ENCODE assay signal across 20 mouse cellular contexts in the genomic region with DNA sequence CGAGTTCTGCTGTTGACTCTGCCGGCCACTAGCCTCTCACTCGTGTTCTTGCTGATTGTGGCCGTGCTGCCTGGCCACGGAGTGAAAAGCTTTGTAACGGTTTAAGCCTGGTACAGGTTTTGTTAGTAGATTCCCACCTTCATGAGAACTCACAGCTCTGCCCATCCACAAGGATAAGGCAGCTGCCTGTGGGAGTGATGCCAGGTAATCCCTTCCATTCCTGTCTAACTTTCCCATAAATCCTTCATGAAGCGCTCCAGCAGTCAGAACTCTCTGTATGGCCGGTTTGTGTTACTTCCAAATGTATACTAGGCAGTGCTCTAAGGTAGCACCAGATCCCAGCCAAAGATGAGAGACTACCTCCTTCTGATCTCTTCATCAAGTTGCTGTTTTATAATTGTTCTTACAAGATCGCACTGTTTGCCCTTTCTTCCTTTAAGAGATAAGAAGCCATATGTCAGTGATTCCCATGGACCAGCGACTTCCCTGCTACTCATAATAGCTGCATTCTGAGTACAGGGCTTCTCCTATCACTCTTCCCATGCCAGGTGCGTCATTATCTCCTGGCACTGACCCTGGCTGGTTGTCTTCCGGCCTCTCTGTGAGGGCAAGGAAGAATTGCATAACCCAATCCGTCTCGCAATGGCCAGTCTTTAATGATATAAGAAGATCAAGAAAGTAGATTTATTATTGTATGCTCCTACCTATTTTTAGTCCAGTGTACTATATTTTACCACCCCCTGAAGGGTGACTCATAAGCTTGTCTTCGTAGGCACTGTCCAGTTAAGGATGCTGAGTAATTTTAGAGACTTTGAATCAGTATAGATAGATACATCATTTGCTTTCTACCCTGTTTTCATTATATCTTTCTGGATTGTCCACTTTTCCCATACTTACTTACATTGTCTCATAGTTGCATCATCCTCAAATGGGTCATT.
DNase-seq lines count a peak whose midpoint lies in the region; ATAC-seq lines count a peak whose summit lies in the region.
"Had no signal": no experiment of that assay in that cellular context is flagged by ENCODE, and none has a peak within 500 bp of the region (broad histone marks: within the 10 kb centered on the region; RNA-seq: fewer than 3 reads in every experiment).

No protein-coding gene starts in this region.

- intact Hi-C loops in heart, postnatal 25 days (cut with DNase I) = no loop called here

- H3K4me2 ChIP-seq in midbrain, embryonic 14.5 days (ENCODE audit: low read length) = no peak overlapping the region
- H3K4me2 ChIP-seq: hindbrain, embryonic 13.5 days; intestine, embryonic 15.5 days; kidney, embryonic 15.5 days; liver, embryonic 12.5 days; lung, embryonic 15.5 days; midbrain, embryonic 15.5 days had no signal

- DNase-seq in heart, embryonic 10.5 days (ENCODE audit: low spot score) = peak; percentile 24
- DNase-seq in heart, postnatal 25 days (ENCODE audit: low spot score) = no peak
- peak; percentile 30 for DNase-seq in adrenal gland, postnatal 25 days
- peak; percentile 81 for DNase-seq in cerebellum, adult 9-10 months
- DNase-seq in urinary bladder, postnatal 10 days (ENCODE audit: low spot score) = no peak
- no peak for DNase-seq in frontal cortex, adult 2 months (ENCODE audit: extremely low spot score in 1 of 2, low spot score in 1 of 2)
- no peak for DNase-seq in midbrain, embryonic 14.5 days
- DNase-seq: gastrocnemius, adult 2 months; thymus, adult 2 months had no signal

- ATAC-seq in midbrain, embryonic 14.5 days (ENCODE audit: low FRiP score, low TSS enrichment) = no peak
- ATAC-seq: forebrain, embryonic 14.5 days; intestine, embryonic 15.5 days; liver, embryonic 12.5 days; midbrain, embryonic 15.5 days had no signal

- WGBS in heart, embryonic 10.5 days = 74% methylated on average over 15 of the region's 15 CpGs
- WGBS in midbrain, embryonic 14.5 days = 87% methylated on average over 15 of the region's 15 CpGs

- no peak overlapping the region for H3K27ac ChIP-seq in heart, embryonic 10.5 days
- no peak overlapping the region for H3K27ac ChIP-seq in midbrain, embryonic 14.5 days (replicated peaks; ENCODE audit: low read depth, low read length)
- H3K27ac ChIP-seq: embryonic facial prominence, embryonic 10.5 days; gastrocnemius, adult 2 months; heart, adult 2 months; hindbrain, embryonic 13.5 days; intestine, embryonic 15.5 days; kidney, embryonic 15.5 days; limb, embryonic 10.5 days; liver, embryonic 12.5 days; lung, embryonic 15.5 days; midbrain, embryonic 15.5 days had no signal

- H3K9me3 ChIP-seq in heart, embryonic 10.5 days = no peaks in the 10 kb centered on the region
- no peaks in the 10 kb centered on the region for H3K9me3 ChIP-seq in midbrain, embryonic 14.5 days (ENCODE audit: control insufficient read depth, low read length)
- H3K9me3 ChIP-seq: embryonic facial prominence, embryonic 10.5 days; hindbrain, embryonic 13.5 days; intestine, embryonic 15.5 days; kidney, embryonic 15.5 days; limb, embryonic 10.5 days; liver, embryonic 12.5 days; lung, embryonic 15.5 days; midbrain, embryonic 15.5 days had no signal

- H3K9ac ChIP-seq in midbrain, embryonic 14.5 days (replicated peaks; ENCODE audit: low read length) = no peak overlapping the region
- H3K9ac ChIP-seq: hindbrain, embryonic 13.5 days; intestine, embryonic 15.5 days; kidney, embryonic 15.5 days; liver, embryonic 12.5 days; lung, embryonic 15.5 days; midbrain, embryonic 15.5 days had no signal

- H3K4me3 ChIP-seq in heart, embryonic 10.5 days = no peak overlapping the region
- no peak overlapping the region for H3K4me3 ChIP-seq in midbrain, embryonic 14.5 days (replicated peaks; ENCODE audit: low read depth, low read length)
- H3K4me3 ChIP-seq: embryonic facial prominence, embryonic 10.5 days; erythroblast, embryonic 14.5 days; gastrocnemius, adult 2 months; heart, adult 2 months; hindbrain, embryonic 13.5 days; intestine, embryonic 15.5 days; kidney, embryonic 15.5 days; limb, embryonic 10.5 days; liver, embryonic 12.5 days; lung, embryonic 15.5 days; midbrain, embryonic 15.5 days had no signal

- H3K27me3 ChIP-seq in heart, embryonic 10.5 days (ENCODE audit: insufficient read depth, poor library complexity, severe bottlenecking) = no peaks in the 10 kb centered on the region
- H3K27me3 ChIP-seq in midbrain, embryonic 14.5 days (ENCODE audit: control insufficient read depth, insufficient read depth, low read length) = no peaks in the 10 kb centered on the region
- H3K27me3 ChIP-seq: hindbrain, embryonic 13.5 days; intestine, embryonic 15.5 days; kidney, embryonic 15.5 days; liver, embryonic 12.5 days; lung, embryonic 15.5 days; midbrain, embryonic 15.5 days had no signal

- no peaks in the 10 kb centered on the region for H3K36me3 ChIP-seq in heart, embryonic 10.5 days
- H3K36me3 ChIP-seq in midbrain, embryonic 14.5 days (ENCODE audit: control insufficient read depth, insufficient read depth, low read length) = 0 out of 2 replicates have a peak, but pooled peaks cover 2% of the 10 kb centered on the region
- H3K36me3 ChIP-seq: embryonic facial prominence, embryonic 10.5 days; hindbrain, embryonic 13.5 days; intestine, embryonic 15.5 days; kidney, embryonic 15.5 days; limb, embryonic 10.5 days; liver, embryonic 12.5 days; lung, embryonic 15.5 days; midbrain, embryonic 15.5 days had no signal

- H3K4me1 ChIP-seq in heart, embryonic 10.5 days = peaks cover 5% of the 10 kb centered on the region; the same call in 1 of the 2 replicates
- no peaks in the 10 kb centered on the region for H3K4me1 ChIP-seq in midbrain, embryonic 14.5 days (ENCODE audit: control insufficient read depth, insufficient read depth, low read length)
- H3K4me1 ChIP-seq: intestine, embryonic 15.5 days; limb, embryonic 10.5 days; liver, embryonic 12.5 days; lung, embryonic 15.5 days; midbrain, embryonic 15.5 days had no signal

Comparison
In these comparisons a context has a peak if more than half of its experiments do, and no peak if none do; other contexts are left out.
1. DNase-seq: peak in heart, embryonic 10.5 days (single experiment), adrenal gland, postnatal 25 days (single experiment) and cerebellum, adult 9-10 months (single experiment); none in heart, postnatal 25 days (single experiment), urinary bladder, postnatal 10 days (single experiment), frontal cortex, adult 2 months (0 of 2) and midbrain, embryonic 14.5 days (single experiment).